Mouse (Mus musculus) heart, adult 2 months (tissue): Measurements from ENCODE around the gene Srcap. TPM values are rescaled to one million over a fixed set of nuclear protein-coding genes. Genes with fewer than 3 reads are reported as not detected.

Source experiments
- DNase-seq, 2 experiments: peaks; one replicate each; pipeline ENCODE4 v3.0.0; 2021
- H3K27ac ChIP-seq: fragments of 200-600 bp; 2 replicates; pipeline ENCODE4 v1.8.1; 2022
- H3K27me3 ChIP-seq: fragments of 200-500 bp; 2 replicates; pipeline ENCODE4 v1.6.1; 2012; ENCODE audit warnings: mild to moderate bottlenecking, low read length, inconsistent platforms, mixed read lengths; ENCODE audit not compliant: control insufficient read depth, insufficient read depth
- H3K36me3 ChIP-seq: fragments of 200-500 bp; 2 replicates; pipeline ENCODE4 v1.6.1; 2012; ENCODE audit warnings: low read length, inconsistent platforms; ENCODE audit not compliant: control insufficient read depth, insufficient read depth
- H3K4me1 ChIP-seq: fragments of 200-500 bp; 2 replicates; pipeline ENCODE4 v1.6.1; 2011; ENCODE audit warnings: low read length; ENCODE audit not compliant: control insufficient read depth, insufficient read depth
- H3K4me3 ChIP-seq: fragments of 200-600 bp; 2 replicates; pipeline ENCODE4 v1.8.1; 2022
- H3K79me2 ChIP-seq: fragments of 200-500 bp; replicated peaks from 2 replicates; pipeline ENCODE4 v1.6.1; 2012; ENCODE audit warnings: mild to moderate bottlenecking, inconsistent platforms, low read length, moderate library complexity, mixed read lengths; ENCODE audit not compliant: control insufficient read depth, insufficient read depth
- H3K9ac ChIP-seq: fragments of 200-500 bp; 2 replicates; pipeline ENCODE4 v1.6.1; 2012; ENCODE audit warnings: low read depth, mild to moderate bottlenecking, control low read depth, inconsistent platforms, low read length, mixed read lengths
- CTCF ChIP-seq: fragments of 200-600 bp; IDR thresholded peaks from 2 replicates; pipeline ENCODE4 v1.8.1; 2022; ENCODE audit warnings: antibody characterized with exemption, mild to moderate bottlenecking, moderate library complexity
- EP300 ChIP-seq: fragments of 200-500 bp; IDR thresholded peaks from 2 replicates; pipeline ENCODE4 v1.6.1; 2011; ENCODE audit warnings: low read depth, low read length, control low read depth; ENCODE audit not compliant: insufficient read depth
- POLR2A ChIP-seq: fragments of 200-500 bp; IDR thresholded peaks from 2 replicates; pipeline ENCODE4 v1.6.1; 2011; ENCODE audit warnings: mild to moderate bottlenecking, low read depth, low read length, control low read depth; ENCODE audit not compliant: insufficient read depth
- WGBS: fragments of 180-500 bp; shearing (Covaris S2); methylation state at CpG from one replicate; pipeline ENCODE4 v1.1.7; 2018; 5-methylcytosine and 5-hydroxymethylcytosine counted together
- intact Hi-C: fragments of 180-260 bp; cut with DNase I; formaldehyde crosslinking; loops from one replicate; pipeline ENCODE4 v1.15.1; 2025
- polyA plus RNA-seq: library from polyadenylated mRNA; depleted of rRNA; stranded (reverse); fragments of >200 nt; gene quantifications from 2 replicates; pipeline ENCODE4 v1.2.3, GENCODE M21; 2012
- total RNA-seq, 2 experiments: library from RNA; stranded (reverse); gene quantifications; 2 replicates each; pipeline ENCODE4 v1.2.3; 2021

The Srcap gene
- total and polyA plus RNA-seq, 3 experiments: 15.3 to 55.8 (median 53.1) TPM

DNA sequence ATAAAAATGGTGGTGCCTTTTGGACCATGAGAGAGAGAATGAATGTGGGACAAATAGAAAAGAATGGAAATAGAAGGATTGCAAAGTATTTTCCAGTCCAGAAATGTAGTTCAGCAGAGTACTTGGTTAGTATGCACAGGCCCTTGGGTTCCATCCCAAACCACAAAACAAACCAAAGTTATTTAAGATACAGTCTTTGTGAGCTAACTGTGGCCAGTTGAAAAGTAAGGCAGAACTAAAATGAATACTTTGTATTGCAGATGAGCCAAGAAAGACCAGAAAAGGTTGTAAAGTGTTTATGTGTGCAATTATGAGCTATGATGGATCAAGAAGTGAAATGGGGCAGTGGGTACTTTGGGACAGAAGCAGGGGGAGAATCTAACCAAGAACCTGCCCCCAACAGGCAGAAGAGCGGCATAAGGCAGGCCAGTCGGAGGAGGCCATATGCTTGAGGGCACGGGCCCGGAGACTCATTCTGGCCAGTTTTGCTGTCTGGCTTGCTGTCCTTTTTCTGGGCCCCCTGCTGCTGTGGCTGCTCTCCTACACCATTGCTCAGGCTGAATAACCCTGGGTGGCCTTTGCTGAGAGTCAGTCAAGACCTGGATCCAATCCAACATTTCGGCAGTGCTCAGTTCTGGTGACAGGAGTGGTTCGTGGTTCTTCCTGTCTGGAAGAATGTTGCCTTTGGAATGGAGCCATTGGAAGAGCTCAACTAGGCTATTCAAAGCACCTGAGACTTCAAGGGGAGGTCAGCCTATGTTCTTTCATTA lies 52.8 kb downstream of the Srcap start:
- WGBS: 20% methylated on average over 6 of the region's 6 CpGs
- peaks cover 2% of the 10 kb centered on the region; the same call in 1 of the 2 replicates for H3K36me3 ChIP-seq
- no peak overlapping the region for H3K9ac ChIP-seq
- no peak overlapping the region for H3K4me3 ChIP-seq
- no peak overlapping the region; the same call in 1 of the 2 replicates for H3K27ac ChIP-seq
- DNase-seq: peak in 1 of 2 experiments; percentile 49
- intact Hi-C loops: no loop called here
- peaks cover 2% of the 10 kb centered on the region for H3K4me1 ChIP-seq
- TF ChIP-seq EP300 (no peak), POLR2A (no peak), CTCF (peak; percentile 42)
- H3K79me2 ChIP-seq: no peaks in the 10 kb centered on the region
- no peaks in the 10 kb centered on the region for H3K27me3 ChIP-seq

DNA sequence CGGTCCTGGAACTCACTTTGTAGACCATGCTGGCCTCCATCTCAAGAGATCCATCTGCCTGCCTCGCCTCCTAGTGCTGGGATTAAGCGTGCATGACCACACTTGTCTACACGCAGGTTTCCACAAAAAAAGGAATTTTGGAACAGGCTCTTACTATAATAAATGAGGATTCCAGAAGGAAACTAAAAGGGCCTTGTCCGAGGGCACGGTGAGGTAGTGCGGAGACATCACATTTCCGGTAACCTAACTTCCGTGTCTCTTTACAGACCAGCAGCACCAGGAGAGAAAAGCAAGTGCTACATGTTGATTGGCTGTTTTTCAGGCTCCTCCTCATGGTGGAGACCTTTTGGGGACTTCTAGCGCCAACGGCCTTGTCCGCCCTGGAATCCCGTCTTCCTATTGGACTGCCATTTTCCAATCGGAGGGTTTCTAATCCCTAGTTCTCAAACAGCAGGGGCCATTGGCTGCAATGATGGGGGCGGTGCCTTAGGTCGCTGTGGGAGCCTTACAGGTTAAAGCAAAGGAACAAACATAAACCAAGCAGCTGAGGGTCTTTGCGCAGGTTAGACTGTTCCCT lies 61.2 kb downstream of the Srcap start, which contains the start of gene Phkg2:
Phkg2 (plus strand) TSS at position 446 of the 577 bp plus-strand sequence.
- Histone ChIP-seq H3K36me3 (no peaks in the 10 kb centered on the region), H3K9ac (peak within 1 kb of the TSS; percentile 88), H3K27ac (peak within 1 kb of the TSS; percentile 80), H3K4me1 (peaks cover 6% of the 10 kb centered on the region), H3K4me3 (peak within 1 kb of the TSS; percentile 59), H3K27me3 (no peaks in the 10 kb centered on the region), H3K79me2 (no peaks in the 10 kb centered on the region)
- intact Hi-C loops: loop anchor here (2.0 kb wide), 1 partner anchor 16 kb away; the partner anchor contains the start of genes Ccdc189 and Rnf40
- peak; percentile 7; the same call in 1 of the 2 replicates for TF ChIP-seq CTCF
- 0 out of 2 replicates have a peak, but pooled peaks have one; percentile 30 for TF ChIP-seq EP300
- TF ChIP-seq POLR2A: peak; percentile 92
- DNase-seq: peak; percentile 84 to 94
- under 1% methylated on average over 17 of the region's 17 CpGs for whole genome bisulfite sequencing

DNA sequence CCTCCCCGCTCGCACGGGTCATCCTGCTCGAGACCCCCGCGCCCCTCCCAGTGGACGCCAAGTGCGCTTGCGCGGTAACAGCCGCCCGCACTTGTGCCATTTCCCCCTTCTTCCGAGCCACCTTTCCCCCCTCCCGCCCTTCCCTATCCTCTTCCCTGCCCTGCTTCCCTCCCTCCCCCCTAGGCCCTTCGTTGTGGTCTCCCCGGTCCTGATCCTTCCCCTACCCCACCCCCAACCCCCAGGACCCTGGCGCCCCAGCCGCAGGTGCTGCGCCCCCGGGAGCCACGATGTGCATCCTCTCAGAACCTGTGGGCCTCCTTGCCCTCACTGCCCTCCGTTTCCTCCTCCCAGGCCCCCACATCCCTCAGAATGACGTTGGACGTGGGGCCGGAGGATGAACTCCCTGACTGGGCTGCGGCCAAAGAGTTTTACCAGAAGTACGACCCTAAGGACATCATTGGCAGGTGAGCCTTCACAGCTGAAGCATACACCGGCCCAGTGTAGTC lies 61.8 kb downstream of the Srcap start:
- Histone ChIP-seq H3K9ac (peak overlapping the region; percentile 88), H3K36me3 (no peaks in the 10 kb centered on the region), H3K4me3 (peak overlapping the region; percentile 59), H3K27ac (peak overlapping the region; percentile 80), H3K27me3 (no peaks in the 10 kb centered on the region), H3K4me1 (peaks cover 6% of the 10 kb centered on the region), H3K79me2 (no peaks in the 10 kb centered on the region)
- intact Hi-C loops: loop anchor here (2.0 kb wide), 1 partner anchor 15 kb away; the partner anchor contains the start of genes Ccdc189 and Rnf40
- peak in 1 of 2 experiments; percentile 25 for DNase-seq
- TF ChIP-seq CTCF (no peak), POLR2A (no peak), EP300 (no peak)
- 1% methylated on average over 27 of the region's 28 CpGs for WGBS

- 16% methylated on average over 7 of the region's 7 CpGs for WGBS
- TF ChIP-seq EP300 (no peak), CTCF (no peak), POLR2A (no peak)
- no peaks in the 10 kb centered on the region for H3K79me2 ChIP-seq
- intact Hi-C loops: no loop called here
- H3K4me3 ChIP-seq: peak overlapping the region; percentile 59
- H3K27ac ChIP-seq: peak overlapping the region; percentile 80
- DNase-seq: no peak
- no peak overlapping the region for H3K9ac ChIP-seq
- no peaks in the 10 kb centered on the region for H3K27me3 ChIP-seq
- peaks cover 6% of the 10 kb centered on the region for H3K4me1 ChIP-seq
- H3K36me3 ChIP-seq: no peaks in the 10 kb centered on the region
Measured at GRCm38 (mm10) chr7:127574115-127574514, 62.3 kb downstream of the Srcap start.

- H3K4me3 ChIP-seq: no peak overlapping the region
- no peak for DNase-seq
- no peaks in the 10 kb centered on the region for H3K79me2 ChIP-seq
- intact Hi-C loops: no loop called here
- 91% methylated on average over 6 of the region's 6 CpGs for WGBS
- peaks cover 3% of the 10 kb centered on the region for H3K4me1 ChIP-seq
- no peaks in the 10 kb centered on the region for H3K36me3 ChIP-seq
- no peak overlapping the region for H3K9ac ChIP-seq
- no peak for TF ChIP-seq CTCF
- no peak for TF ChIP-seq EP300
- TF ChIP-seq POLR2A: no peak
- H3K27ac ChIP-seq: no peak overlapping the region
- no peaks in the 10 kb centered on the region for H3K27me3 ChIP-seq
Measured at GRCm38 (mm10) chr7:127583260-127583659, 71.5 kb downstream of the Srcap start.

DNA sequence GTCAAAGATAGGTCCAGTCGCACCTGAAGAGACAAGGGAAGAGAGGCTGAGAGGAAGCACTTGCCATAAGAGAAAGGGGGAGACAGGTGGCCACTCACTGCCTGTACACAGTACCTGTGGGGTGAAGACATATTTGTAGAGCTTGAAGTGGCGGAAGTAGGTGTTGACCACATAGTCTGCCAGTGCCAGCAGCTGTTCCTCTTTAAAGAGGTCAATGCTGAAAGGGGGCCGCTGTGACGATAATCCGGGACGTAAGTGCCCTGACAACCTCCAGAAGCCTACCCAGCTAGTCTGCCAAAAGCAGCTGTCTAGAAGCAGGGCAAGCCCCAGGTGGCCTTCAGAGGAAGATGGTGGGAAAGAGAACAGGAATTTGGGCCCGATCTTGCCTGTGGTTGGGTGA lies 73.2 kb downstream of the Srcap start:
- H3K36me3 ChIP-seq: no peaks in the 10 kb centered on the region
- H3K4me3 ChIP-seq: no peak overlapping the region

More for the DNA sequence above, 73.2 kb downstream of the Srcap start:
- 77% methylated on average over 7 of the region's 7 CpGs for WGBS
- Histone ChIP-seq H3K79me2 (no peaks in the 10 kb centered on the region), H3K27me3 (no peaks in the 10 kb centered on the region), H3K9ac (no peak overlapping the region), H3K4me1 (peaks cover 8% of the 10 kb centered on the region), H3K27ac (no peak overlapping the region)
- TF ChIP-seq CTCF: no peak
- no peak for TF ChIP-seq POLR2A
- no peak for TF ChIP-seq EP300
- DNase-seq: no peak
- intact Hi-C loops: loop anchor here (5.0 kb wide), 3 partner anchors 73 to 182 kb away; partner anchors contain the start of genes Bcl7c, Orai3 and Srcap
